Mouse (Mus musculus): ENCODE measurements around the gene Tagln2.

- TF ChIP-seq POLR2A (IDR thresholded peaks at IDR 0.05; ENCODE audit: extremely low read depth, insufficient read depth, low read length) (no peak), CTCF (IDR thresholded peaks at IDR 0.05; ENCODE audit: extremely low read depth, insufficient read depth, low read length) (no peak)
Measured at GRCm38 (mm10) chr1:172519644-172520043, 19.8 kb downstream of the Tagln2 start.

All from cortical plate, adult 2 months (tissue).